Mouse (Mus musculus): Measurements from ENCODE around the gene Zwint. TPM values are rescaled to one million over a fixed set of nuclear protein-coding genes. Genes with fewer than 3 reads are reported as not detected.

Zwint gene
- total and polyA plus RNA-seq, 3 experiments: 173 to 257 (median 248) TPM

DNA sequence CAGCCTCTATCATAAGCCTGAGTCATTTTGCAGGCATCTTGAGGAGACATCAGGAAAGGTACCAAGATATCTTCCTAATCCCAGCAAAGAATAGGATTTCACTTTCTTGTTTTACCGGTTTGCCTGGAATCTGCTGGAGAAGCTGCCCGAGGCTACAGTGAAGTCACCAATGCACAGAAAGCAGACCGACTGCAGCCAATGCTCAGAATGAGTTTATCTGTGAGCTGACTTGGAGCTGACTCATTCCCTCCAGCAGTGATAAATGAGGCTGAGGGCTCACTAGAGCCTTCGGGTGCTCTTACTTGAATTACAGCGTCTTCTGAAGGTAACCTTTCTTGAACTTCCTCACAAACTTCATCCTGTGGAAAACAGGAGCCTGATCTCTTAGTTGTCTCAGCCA is 20.5 kb upstream of the Zwint start:
- no peak overlapping the region for H3K4me3 ChIP-seq (replicated peaks in 1 of 3; ENCODE audit: low read depth in 2 of 3, low read length in 2 of 3, poor library complexity in 1 of 3)
- no peak for DNase-seq (ENCODE audit: extremely low read depth)

DNA sequence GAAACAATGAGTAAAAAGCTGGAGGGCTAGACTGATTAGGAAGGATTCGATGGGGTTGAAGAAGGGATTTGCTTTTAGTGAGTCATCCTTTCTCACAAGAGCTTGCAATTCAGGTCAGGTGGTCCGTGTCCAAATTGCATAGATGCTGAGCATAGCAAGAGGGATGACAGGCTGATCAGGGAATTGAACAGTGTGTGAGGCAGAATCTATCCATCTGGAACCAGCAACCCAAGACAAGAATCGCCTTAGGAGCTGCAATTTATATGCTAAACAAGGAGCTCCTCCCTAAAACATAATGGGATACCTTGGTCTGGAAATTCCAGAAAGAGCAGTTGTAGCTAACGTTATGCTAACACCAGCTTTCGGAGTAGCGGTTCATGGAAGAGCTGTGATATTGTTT is 3.8 kb upstream of the Zwint start:
- TF ChIP-seq PAX5 (IDR thresholded peaks at IDR 0.05; ENCODE audit: low read length) (no peak), UBTF (IDR thresholded peaks at IDR 0.05; ENCODE audit: low read depth, low read length) (no peak), ZKSCAN1 (IDR thresholded peaks at IDR 0.05; ENCODE audit: borderline replicate concordance, low read depth, low read length) (no peak), IRF4 (IDR thresholded peaks at IDR 0.05; ENCODE audit: low read depth, low read length) (no peak), NELFE (IDR thresholded peaks at IDR 0.05; ENCODE audit: low read depth, low read length) (no peak), USF2 (conservative IDR thresholded peaks at IDR 0.05; ENCODE audit: low read depth, low read length) (no peak), SMC3 (IDR thresholded peaks at IDR 0.05; ENCODE audit: low read depth, low read length) (no peak), MAZ (IDR thresholded peaks at IDR 0.05; ENCODE audit: low read depth, low read length) (no peak), ELF1 (IDR thresholded peaks at IDR 0.05; ENCODE audit: low read depth, low read length) (no peak), MXI1 (IDR thresholded peaks at IDR 0.05; ENCODE audit: low read depth, low read length) (no peak), SIN3A (IDR thresholded peaks at IDR 0.05; ENCODE audit: low read length) (no peak), KAT2A (IDR thresholded peaks at IDR 0.05; ENCODE audit: insufficient replicate concordance, low read length) (no peak), ZC3H11A (IDR thresholded peaks at IDR 0.05; ENCODE audit: low read depth, low read length) (no peak), RAD21 (IDR thresholded peaks at IDR 0.05; ENCODE audit: low read depth, low read length) (no peak), ZNF384 (IDR thresholded peaks at IDR 0.05; ENCODE audit: low read depth, low read length) (no peak), TBP (conservative IDR thresholded peaks at IDR 0.05; ENCODE audit: low read depth, low read length) (no peak), TCF12 (IDR thresholded peaks at IDR 0.05; ENCODE audit: low read depth, low read length) (no peak), POLR2AphosphoS2 (IDR thresholded peaks at IDR 0.05; ENCODE audit: low read depth, low read length) (no peak), MYC (IDR thresholded peaks at IDR 0.05; ENCODE audit: low read depth, low read length) (no peak), MAFK (IDR thresholded peaks at IDR 0.05; ENCODE audit: insufficient replicate concordance, low read length) (no peak)
- no peak overlapping the region for H3K9ac ChIP-seq (ENCODE audit: insufficient read depth, low read depth)
- peaks cover 9% of the 10 kb centered on the region for H3K79me2 ChIP-seq (replicated peaks; ENCODE audit: control insufficient read depth, extremely low read depth, insufficient read depth, poor library complexity, severe bottlenecking)
- dilution Hi-C loops (cut with MboI; ENCODE audit: extremely low pct_ligation_motif_present, extremely low pct_unique_long_range_greater_than_20kb, low sequenced_read_pairs): no loop called here
- H3K4me3 ChIP-seq (replicated peaks in 1 of 3; ENCODE audit: low read depth in 2 of 3, low read length in 2 of 3, poor library complexity in 1 of 3): no peak overlapping the region
- no peaks in the 10 kb centered on the region for H3K9me3 ChIP-seq (replicated peaks; ENCODE audit: low read length)
- in situ Hi-C loops (cut with MboI; ENCODE audit: low pct_ligation_motif_present, low pct_unique_long_range_greater_than_20kb, low sequenced_read_pairs): no loop called here
- H3K36me3 ChIP-seq (replicated peaks in 1 of 2; ENCODE audit: control insufficient read depth in 1 of 2, insufficient read depth in 1 of 2, low read length in 1 of 2): peaks cover 0 to 2% of the 10 kb centered on the region in 2 experiments
- 0 out of 2 replicates have a peak overlapping the region, but pooled peaks have one; percentile 10 for H3K4me2 ChIP-seq (ENCODE audit: insufficient read depth, low read depth, poor library complexity, severe bottlenecking)
- H3K27ac ChIP-seq (ENCODE audit: insufficient read depth, low read depth): no peak overlapping the region
- no peak for DNase-seq (ENCODE audit: extremely low read depth)
- H3K4me1 ChIP-seq (ENCODE audit: control insufficient read depth in 1 of 2, insufficient read depth in 2 of 2): peaks cover 0 to 7% of the 10 kb centered on the region in 2 experiments; a peak in 2 of 4 replicates
- no peaks in the 10 kb centered on the region for H3K27me3 ChIP-seq (replicated peaks)

More for the DNA sequence above, 20.5 kb upstream of the Zwint start:
- no peak for TF ChIP-seq MAFK (IDR thresholded peaks at IDR 0.05; ENCODE audit: insufficient replicate concordance, low read length)
- TF ChIP-seq GABPA (IDR thresholded peaks at IDR 0.05; ENCODE audit: insufficient replicate concordance, low read depth, low read length): no peak
- no peak for TF ChIP-seq E2F4 (IDR thresholded peaks at IDR 0.05; ENCODE audit: insufficient replicate concordance, low read depth, low read length)
- no peak for TF ChIP-seq POLR2AphosphoS2 (IDR thresholded peaks at IDR 0.05; ENCODE audit: low read depth, low read length)
- no peak for TF ChIP-seq ZMIZ1 (IDR thresholded peaks at IDR 0.05; ENCODE audit: low read depth, low read length)
- no peak for TF ChIP-seq NELFE (IDR thresholded peaks at IDR 0.05; ENCODE audit: low read depth, low read length)
- no peak for TF ChIP-seq BHLHE40 (IDR thresholded peaks at IDR 0.05; ENCODE audit: low read depth, low read length)
- no peak for TF ChIP-seq SIN3A (IDR thresholded peaks at IDR 0.05; ENCODE audit: low read length)
- no peak for TF ChIP-seq TCF12 (IDR thresholded peaks at IDR 0.05; ENCODE audit: low read depth, low read length)
- no peak for TF ChIP-seq MYC (IDR thresholded peaks at IDR 0.05; ENCODE audit: low read depth, low read length)
- TF ChIP-seq JUND (conservative IDR thresholded peaks at IDR 0.05; ENCODE audit: low read depth, low read length): no peak
- TF ChIP-seq MAZ (IDR thresholded peaks at IDR 0.05; ENCODE audit: low read depth, low read length): no peak
- no peak for TF ChIP-seq EP300 (IDR thresholded peaks at IDR 0.05; ENCODE audit: low read length)
- no peak for TF ChIP-seq USF2 (conservative IDR thresholded peaks at IDR 0.05; ENCODE audit: low read depth, low read length)
- no peak for TF ChIP-seq ETS1 (conservative IDR thresholded peaks at IDR 0.05; ENCODE audit: low read depth, low read length)
- no peak for TF ChIP-seq ZNF384 (IDR thresholded peaks at IDR 0.05; ENCODE audit: low read depth, low read length)
- TF ChIP-seq IRF4 (IDR thresholded peaks at IDR 0.05; ENCODE audit: low read depth, low read length): no peak
- TF ChIP-seq CTCF (conservative IDR thresholded peaks at IDR 0.05 in 1 of 2, IDR thresholded peaks at IDR 0.05 in 1 of 2; ENCODE audit: low read depth in 2 of 2, low read length in 2 of 2): no peak
- TF ChIP-seq CHD2 (IDR thresholded peaks at IDR 0.05; ENCODE audit: low read length): no peak
- Histone ChIP-seq H3K79me2 (replicated peaks; ENCODE audit: control insufficient read depth, extremely low read depth, insufficient read depth, poor library complexity, severe bottlenecking) (no peaks in the 10 kb centered on the region), H3K4me1 (ENCODE audit: control insufficient read depth in 1 of 2, insufficient read depth in 2 of 2) (no peaks in the 10 kb centered on the region), H3K27ac (ENCODE audit: insufficient read depth, low read depth) (no peak overlapping the region), H3K4me2 (ENCODE audit: insufficient read depth, low read depth, poor library complexity, severe bottlenecking) (no peak overlapping the region), H3K27me3 (replicated peaks) (no peaks in the 10 kb centered on the region), H3K9ac (ENCODE audit: insufficient read depth, low read depth) (no peak overlapping the region), H3K9me3 (replicated peaks; ENCODE audit: low read length) (no peaks in the 10 kb centered on the region), H3K36me3 (replicated peaks in 1 of 2; ENCODE audit: control insufficient read depth in 1 of 2, insufficient read depth in 1 of 2, low read length in 1 of 2) (no peaks in the 10 kb centered on the region)
- in situ Hi-C loops (cut with MboI; ENCODE audit: low pct_ligation_motif_present, low pct_unique_long_range_greater_than_20kb, low sequenced_read_pairs): no loop called here
- dilution Hi-C loops (cut with MboI; ENCODE audit: extremely low pct_ligation_motif_present, extremely low pct_unique_long_range_greater_than_20kb, low sequenced_read_pairs): no loop called here

Data from CH12.LX (cell line).